Mouse (Mus musculus) MEL (cell line): Measurements from ENCODE around the gene Tbxa2r. TPM values are rescaled to one million over a fixed set of nuclear protein-coding genes. Genes with fewer than 3 reads are reported as not detected.

Experiments
- DNase-seq: peaks from one replicate; pipeline ENCODE4 v3.0.0; 2011; ENCODE audit warnings: low read depth, low spot score
- H3K27ac ChIP-seq: 2 replicates; pipeline ENCODE4 v1.5.1; 2012; ENCODE audit warnings: low read depth, mild to moderate bottlenecking, control low read depth, low read length, moderate library complexity; ENCODE audit not compliant: control insufficient read depth
- H3K27me3 ChIP-seq, 2 experiments: fragments of 150-350 bp in 1 of 2; sonication (generic) in 1 of 2; 2 replicates each; pipeline ENCODE4 v1.6.1; 2012; ENCODE audit warnings: low read length in 2 of 2, mild to moderate bottlenecking in 2 of 2, improper control_type of control experiment in 1 of 2, moderate library complexity in 1 of 2; ENCODE audit not compliant: insufficient read depth in 2 of 2, control insufficient read depth in 1 of 2
- H3K36me3 ChIP-seq, 2 experiments: 2 replicates each; pipeline ENCODE4 v1.6.1; 2012 to 2014; ENCODE audit warnings: low read length in 2 of 2, improper control_type of control experiment in 1 of 2, inconsistent platforms in 1 of 2, mild to moderate bottlenecking in 1 of 2; ENCODE audit not compliant: insufficient read depth in 2 of 2, control insufficient read depth in 1 of 2
- H3K4me1 ChIP-seq, 2 experiments: fragments of 150-350 bp in 1 of 2; sonication (generic) in 1 of 2; 2 replicates each; pipeline ENCODE4 v1.6.1; 2012; ENCODE audit warnings: low read length in 2 of 2, improper control_type of control experiment in 1 of 2, mild to moderate bottlenecking in 1 of 2; ENCODE audit not compliant: insufficient read depth in 2 of 2, control insufficient read depth in 1 of 2
- H3K4me3 ChIP-seq, 2 experiments: fragments of 150-350 bp in 1 of 2; sonication (generic) in 1 of 2; 2 replicates each; pipeline ENCODE4 v1.5.1; 2012; ENCODE audit warnings: low read depth in 2 of 2, low read length in 2 of 2, mild to moderate bottlenecking in 2 of 2, moderate library complexity in 2 of 2, control low read depth in 1 of 2, improper control_type of control experiment in 1 of 2; ENCODE audit not compliant: control insufficient read depth in 1 of 2, insufficient read depth in 1 of 2
- H3K79me2 ChIP-seq: 2 replicates; pipeline ENCODE4 v1.6.1; 2012; ENCODE audit warnings: mild to moderate bottlenecking, low read length, moderate library complexity; ENCODE audit not compliant: control insufficient read depth, poor library complexity, insufficient read depth
- H3K9ac ChIP-seq: 2 replicates; pipeline ENCODE4 v1.6.1; 2012; ENCODE audit warnings: low read depth, mild to moderate bottlenecking, control low read depth, low read length, moderate library complexity; ENCODE audit not compliant: control insufficient read depth, poor library complexity, severe bottlenecking
- H3K9me3 ChIP-seq: fragments of 150-350 bp; sonication (generic); replicated peaks from 2 replicates; pipeline ENCODE4 v1.6.1; 2012; ENCODE audit warnings: mild to moderate bottlenecking, low read length, improper control_type of control experiment, moderate library complexity; ENCODE audit not compliant: insufficient read depth
- CHD1 ChIP-seq: IDR thresholded peaks from 2 replicates; pipeline ENCODE4 v1.6.1; 2012; ENCODE audit warnings: low read depth, mild to moderate bottlenecking, inconsistent platforms, low read length, improper control_type of control experiment
- E2F4 ChIP-seq: IDR thresholded peaks from 2 replicates; pipeline ENCODE4 v1.6.1; 2011; ENCODE audit warnings: low read depth, low read length, improper control_type of control experiment, borderline replicate concordance
- ELF1 ChIP-seq: IDR thresholded peaks from 2 replicates; pipeline ENCODE4 v1.6.1; 2014; ENCODE audit warnings: low read depth, mild to moderate bottlenecking, inconsistent platforms, low read length, improper control_type of control experiment, moderate library complexity
- ETS1 ChIP-seq: IDR thresholded peaks from 2 replicates; pipeline ENCODE4 v1.6.1; 2012; ENCODE audit warnings: low read depth, mild to moderate bottlenecking, inconsistent platforms, low read length, improper control_type of control experiment, moderate library complexity
- HCFC1 ChIP-seq: IDR thresholded peaks from 2 replicates; pipeline ENCODE4 v1.6.1; 2012; ENCODE audit warnings: low read depth, mild to moderate bottlenecking, inconsistent platforms, low read length, improper control_type of control experiment, moderate library complexity
- JUND ChIP-seq: IDR thresholded peaks from 2 replicates; pipeline ENCODE4 v1.6.1; 2011; ENCODE audit warnings: low read depth, mild to moderate bottlenecking, improper control_type of control experiment, low read length
- MXI1 ChIP-seq: IDR thresholded peaks from 2 replicates; pipeline ENCODE4 v1.6.1; 2011; ENCODE audit warnings: mild to moderate bottlenecking, low read depth, low read length, improper control_type of control experiment
- MYB ChIP-seq: IDR thresholded peaks from 2 replicates; pipeline ENCODE4 v1.6.1; 2011; ENCODE audit warnings: mild to moderate bottlenecking, low read depth, low read length, improper control_type of control experiment
- NELFE ChIP-seq: IDR thresholded peaks from 2 replicates; pipeline ENCODE4 v1.6.1; 2011; ENCODE audit warnings: low read depth, low read length, improper control_type of control experiment
- NRF1 ChIP-seq: IDR thresholded peaks from 2 replicates; pipeline ENCODE4 v1.6.1; 2014; ENCODE audit warnings: low read depth, mild to moderate bottlenecking, inconsistent platforms, low read length, improper control_type of control experiment, moderate library complexity; ENCODE audit not compliant: poor library complexity, insufficient read depth, severe bottlenecking
- POLR2A ChIP-seq, 2 experiments: IDR thresholded peaks; 2 replicates each; pipeline ENCODE4 v1.6.1; 2011 to 2012; ENCODE audit warnings: low read length in 2 of 2, mild to moderate bottlenecking in 2 of 2, control low read depth in 1 of 2, improper control_type of control experiment in 1 of 2, low read depth in 1 of 2, moderate library complexity in 1 of 2; ENCODE audit not compliant: control insufficient read depth in 1 of 2, insufficient read depth in 1 of 2, poor library complexity in 1 of 2
- POLR2AphosphoS2 ChIP-seq: IDR thresholded peaks from 2 replicates; pipeline ENCODE4 v1.6.1; 2011; ENCODE audit warnings: low read length, improper control_type of control experiment
- POLR2AphosphoS5 ChIP-seq: IDR thresholded peaks from 2 replicates; pipeline ENCODE4 v1.6.1; 2012; ENCODE audit warnings: low read depth, borderline replicate concordance, mild to moderate bottlenecking, inconsistent platforms, low read length, moderate library complexity, mixed read lengths
- RAD21 ChIP-seq: IDR thresholded peaks from 2 replicates; pipeline ENCODE4 v1.6.1; 2011; ENCODE audit warnings: mild to moderate bottlenecking, low read depth, low read length, improper control_type of control experiment
- SIN3A ChIP-seq: IDR thresholded peaks from 2 replicates; pipeline ENCODE4 v1.6.1; 2012; ENCODE audit warnings: low read length, improper control_type of control experiment, inconsistent platforms
- polyA plus RNA-seq, 2 experiments: library from polyadenylated mRNA; stranded (reverse) in 1 of 2; unstranded in 1 of 2; fragments of >175 nt in 1 of 2; fragments of >200 nt in 1 of 2; gene quantifications; 2 replicates each; pipeline versions ENCODE4 v1.2.1 to v1.2.4; 2012; ENCODE audit warnings: low replicate concordance in 2 of 2, low read depth in 1 of 2; ENCODE audit not compliant: insufficient read length in 2 of 2, insufficient read depth in 1 of 2, missing spikeins in 1 of 2
- total RNA-seq: library from RNA; depleted of rRNA; stranded (reverse); fragments of 300-350 nt; gene quantifications from 2 replicates; pipeline ENCODE4 v1.2.3, GENCODE M21; 2012

Tbxa2r gene
- total and polyA plus RNA-seq, 3 experiments, result 0.31 TPM; not detected in 2

GRCm38 (mm10) chr10:81376561-81377361 lies 48.2 kb downstream of the Tbxa2r start (continued):
- TF ChIP-seq RAD21 (no peak), ETS1 (no peak), MYB (no peak), E2F4 (no peak)

- Histone ChIP-seq H3K27me3 (no peaks in the 10 kb centered on the region), H3K36me3 (peaks cover 5 to 34% of the 10 kb centered on the region in 2 experiments), H3K4me1 (peaks cover 24 to 39% of the 10 kb centered on the region in 2 experiments), H3K4me3 (peak overlapping the region; percentile 81 to 99), H3K79me2 (peaks cover 35% of the 10 kb centered on the region), H3K9ac (peak overlapping the region; percentile 89), H3K9me3 (no peaks in the 10 kb centered on the region), H3K27ac (peak overlapping the region; percentile 47; the same call in 1 of the 2 replicates)
- no peak for DNase-seq
- TF ChIP-seq HCFC1 (0 out of 2 replicates have a peak, but pooled peaks have one; percentile 11), NRF1 (no peak), ELF1 (no peak), SIN3A (peak; percentile 29; the same call in 1 of the 2 replicates)
Measured at GRCm38 (mm10) chr10:81377362-81377664, 48.8 kb downstream of the Tbxa2r start.

GRCm38 (mm10) chr10:81377793-81378552 lies 49.4 kb downstream of the Tbxa2r start, which contains the start of gene Fzr1:
Gene Fzr1, minus strand, starts transcription at chr10:81378516.
- peaks cover 5 to 39% of the 10 kb centered on the region in 2 experiments for H3K36me3 ChIP-seq
- no peaks in the 10 kb centered on the region for H3K27me3 ChIP-seq
- no peak for DNase-seq
- peak within 1 kb of the TSS; percentile 89 for H3K9ac ChIP-seq
- no peak for TF ChIP-seq JUND
- TF ChIP-seq NRF1, result no peak
- 0 out of 2 replicates have a peak, but pooled peaks have one; percentile 10 for TF ChIP-seq POLR2AphosphoS2
- no peak for TF ChIP-seq CHD1
- 0 out of 2 replicates have a peak, but pooled peaks have one; percentile 1 for TF ChIP-seq HCFC1
- peak in 1 of 2 experiments; percentile 68; a peak in 1 of 4 replicates for TF ChIP-seq POLR2A (IDR thresholded peaks at IDR 0.05; ENCODE audit: control insufficient read depth in 1 of 2, insufficient read depth in 1 of 2, low read depth in 1 of 2, low read length in 2 of 2, poor library complexity in 1 of 2)
- TF ChIP-seq NELFE, result peak; percentile 66
- TF ChIP-seq MXI1, result peak; percentile 15; the same call in 1 of the 2 replicates
- TF ChIP-seq POLR2AphosphoS5, result no peak
- TF ChIP-seq ETS1, result no peak
- TF ChIP-seq, all 39 proteins: peak for 5
- Histone ChIP-seq H3K27ac (peak within 1 kb of the TSS; percentile 93), H3K9me3 (no peaks in the 10 kb centered on the region), H3K79me2 (peaks cover 35% of the 10 kb centered on the region), H3K4me3 (peak within 1 kb of the TSS; percentile 81 to 99), H3K4me1 (peaks cover 30 to 44% of the 10 kb centered on the region in 2 experiments)
